Mouse (Mus musculus) naive thymus-derived CD4-positive, alpha-beta T cell, adult 5 months (primary cell): ENCODE results near the gene Tmem104. TPM values are rescaled to one million over a fixed set of nuclear protein-coding genes. Genes with fewer than 3 reads are reported as not detected.

Source experiments
- polyA plus RNA-seq: library from polyadenylated mRNA; unstranded; fragments of 100-300 nt; shearing (Covaris generic); gene quantifications from one replicate; pipeline ENCODE4 v1.2.1, GENCODE M21; 2017

The Tmem104 gene
- polyA plus RNA-seq, result 11.7 TPM

DNA sequence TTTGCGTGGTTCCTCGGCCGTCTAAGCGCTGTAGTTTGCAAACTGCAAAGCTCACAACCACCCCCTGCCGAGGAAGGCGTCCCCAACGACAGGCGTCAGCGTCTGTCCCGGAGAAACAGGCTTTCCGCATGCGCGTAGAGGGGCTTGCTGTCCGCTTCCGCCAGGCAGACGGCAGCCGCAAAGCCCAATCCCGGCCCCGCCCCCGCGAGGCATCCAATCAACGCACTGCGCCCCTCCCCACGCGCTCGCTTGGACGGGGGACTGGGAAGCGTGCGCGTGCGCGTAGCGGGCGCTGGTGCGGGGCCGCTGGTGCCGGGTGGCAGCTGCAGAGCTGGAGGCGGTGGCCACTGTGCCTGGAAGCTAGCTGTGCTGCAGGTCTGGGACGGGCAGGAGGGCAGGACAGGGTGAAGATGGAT lies at the start of gene Tmem104:
Tmem104 (plus strand) TSS at position 264 of the 416 bp plus-strand sequence.

DNA sequence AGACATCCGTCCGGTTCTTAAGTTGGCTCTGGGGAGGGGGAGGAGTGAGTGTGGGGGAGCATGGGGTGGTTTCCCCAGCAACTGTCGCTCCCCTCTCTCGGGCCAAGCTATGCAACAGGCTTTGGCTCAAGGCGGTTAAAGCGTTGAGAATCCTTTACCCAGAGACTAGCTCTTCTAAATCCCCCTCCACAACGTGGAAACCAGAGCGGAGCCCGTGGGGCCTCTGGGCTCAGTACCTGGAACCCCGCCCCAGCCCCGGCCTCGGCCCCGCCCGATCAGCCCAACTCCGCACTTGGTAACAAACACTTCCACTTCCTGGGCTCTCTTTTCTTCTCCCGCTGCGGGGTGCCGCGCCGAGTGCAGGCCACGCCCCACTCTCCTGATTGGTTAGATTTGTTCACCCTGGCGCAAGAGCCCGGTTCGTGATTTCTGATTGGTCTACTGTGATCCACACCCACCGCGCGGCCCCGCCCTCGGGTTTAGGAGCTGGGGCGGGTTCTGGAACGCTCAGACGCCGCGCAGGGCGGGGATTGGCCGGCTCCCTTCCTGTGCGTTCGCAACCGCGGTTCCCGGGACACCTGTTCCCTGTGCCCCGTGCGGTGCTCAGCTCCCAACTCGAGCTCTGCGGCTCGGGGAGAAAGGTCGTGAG lies 24.3 kb upstream of the Tmem104 start, which contains the start of gene Slc9a3r1:
Slc9a3r1 (plus strand) TSS at position 510 of the 649 bp plus-strand sequence.

DNA sequence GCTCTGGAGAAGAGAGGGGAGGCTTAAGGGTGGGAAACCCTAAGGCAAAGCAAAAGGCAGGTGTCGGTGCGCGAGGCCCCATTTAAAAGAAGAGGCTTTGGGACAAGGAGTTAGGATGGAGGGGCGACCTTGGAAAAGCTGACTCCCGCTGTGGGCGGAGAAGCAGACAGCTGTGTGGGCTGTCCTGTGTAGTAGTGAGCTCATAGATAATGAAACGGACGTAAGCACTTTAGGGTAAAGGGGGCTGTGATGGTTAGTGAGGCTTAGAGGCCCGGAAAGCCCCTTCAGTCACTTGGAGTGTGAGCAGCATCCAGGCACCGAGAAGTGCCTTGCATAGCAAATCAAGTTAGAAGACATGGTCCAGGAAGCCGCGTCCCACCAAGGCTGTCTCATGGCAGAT lies 406 bp downstream of the Tmem104 start, which contains the start of gene Nat9:
Nat9 (minus strand) TSS at position 167 of the 400 bp plus-strand sequence.

GRCm38 (mm10) chr11:115267061-115267883 lies 80.0 kb downstream of the Tmem104 start, which contains the start of gene Grin2c:
TSS of gene Grin2c (minus strand) at chr11:115267243.

DNA sequence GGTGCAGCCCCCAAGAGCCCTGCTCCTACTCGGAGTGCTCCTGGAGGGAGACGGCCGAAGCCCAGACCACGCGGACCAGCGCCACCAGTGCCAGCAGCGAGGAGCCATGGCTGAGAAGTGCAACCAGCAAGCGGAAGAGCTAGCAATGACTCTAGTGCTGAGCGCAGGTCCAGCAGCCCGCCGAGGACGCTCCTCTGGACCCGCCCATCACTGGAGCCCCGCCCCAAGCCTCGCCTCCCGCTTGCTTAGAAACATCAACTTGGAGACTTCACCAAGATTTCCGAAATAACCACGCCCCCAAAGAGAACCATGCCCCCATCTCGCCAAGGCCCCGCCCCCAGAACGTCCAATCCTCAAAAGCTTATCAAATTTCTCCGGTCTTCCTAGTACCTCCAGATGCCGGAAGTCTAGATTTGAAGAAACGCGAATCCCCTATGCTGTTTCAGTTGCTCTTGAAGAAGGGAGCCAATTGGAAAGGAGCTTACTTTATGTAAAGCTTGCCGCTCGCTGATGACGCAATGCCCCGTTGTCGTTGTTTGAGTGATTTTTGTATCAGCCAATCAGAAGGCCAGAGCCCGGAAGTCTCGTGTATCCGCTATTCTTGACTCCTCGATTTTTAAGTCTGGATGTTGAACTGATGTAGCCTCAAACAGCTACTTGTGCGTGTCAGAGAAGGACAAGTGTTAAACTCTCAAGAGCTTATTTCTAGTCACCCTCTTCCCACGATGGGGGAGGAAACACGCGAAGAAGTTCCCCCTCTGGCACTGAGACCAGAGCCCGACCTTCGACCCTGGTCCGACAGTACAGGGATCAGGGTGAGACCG lies 89.7 kb downstream of the Tmem104 start, which contains the start of gene Fdxr:
Fdxr (minus strand) TSS at position 271 of the 824 bp plus-strand sequence.

Other genes starting within 250 kb of the Tmem104 start
- not detected for gene Cd300c, start 218.3 kb upstream of the Tmem104 start, polyA plus RNA-seq
- gene Cd300ld, start 197.6 kb upstream of the Tmem104 start, polyA plus RNA-seq, result not detected
- gene Cd300c2, start 185.6 kb upstream of the Tmem104 start, polyA plus RNA-seq, result not detected
- not detected for gene Cd300ld2, start 171.3 kb upstream of the Tmem104 start, polyA plus RNA-seq
- gene Cd300ld4, start 160.5 kb upstream of the Tmem104 start, polyA plus RNA-seq, result not detected
- gene Cd300ld5, start 149.7 kb upstream of the Tmem104 start, polyA plus RNA-seq, result not detected
- not detected for gene Cd300ld3, start 139.1 kb upstream of the Tmem104 start, polyA plus RNA-seq
- not detected for gene Cd300e, start 125.3 kb upstream of the Tmem104 start, polyA plus RNA-seq
- gene Rab37, start 96.1 kb upstream of the Tmem104 start, polyA plus RNA-seq, result 45.1 TPM
- gene Cd300lf, start 53.5 kb upstream of the Tmem104 start, polyA plus RNA-seq, result 0.29 TPM
- gene Slc9a3r1, start 24.1 kb upstream of the Tmem104 start, polyA plus RNA-seq, result 167 TPM
- 9.5 TPM for gene Nat9, start 372 bp downstream of the Tmem104 start, polyA plus RNA-seq
- gene Grin2c, start 79.8 kb downstream of the Tmem104 start, polyA plus RNA-seq, result not detected
- 16.2 TPM for gene Fdxr, start 89.6 kb downstream of the Tmem104 start, polyA plus RNA-seq
- 0.27 TPM for gene Fads6, start 110.2 kb downstream of the Tmem104 start, polyA plus RNA-seq
- not detected for gene Otop2, start 119.7 kb downstream of the Tmem104 start, polyA plus RNA-seq
- gene Ush1g, start 134.6 kb downstream of the Tmem104 start, polyA plus RNA-seq, result not detected
- gene Otop3, start 147.2 kb downstream of the Tmem104 start, polyA plus RNA-seq, result not detected
- 60.2 TPM for gene Hid1, start 180.3 kb downstream of the Tmem104 start, polyA plus RNA-seq
- 0.55 TPM for gene Cdr2l, start 194.4 kb downstream of the Tmem104 start, polyA plus RNA-seq
- gene Mrpl58, start 216.3 kb downstream of the Tmem104 start, polyA plus RNA-seq, result 102 TPM
- gene Atp5h, start 232.5 kb downstream of the Tmem104 start, polyA plus RNA-seq, result 486 TPM
- 106 TPM for gene Kctd2, start 232.6 kb downstream of the Tmem104 start, polyA plus RNA-seq